Mouse (Mus musculus): ENCODE measurements around the gene Doc2b. TPM values are rescaled to one million over a fixed set of nuclear protein-coding genes. Genes with fewer than 3 reads are reported as not detected.
"Not testable (repeated sequence)": the region's sequence is repeated elsewhere in the genome, so short reads cannot be mapped to it uniquely, and the experiment has no call there.

Gene Doc2b
- polyA plus RNA-seq, 1 experiment from 2014 or later, result 0.62 TPM

GRCm38 (mm10) chr11:75735462-75736252 lies 60.2 kb downstream of the Doc2b start:
- Histone ChIP-seq H3K4me3 (ENCODE audit: low read depth, low read length) (peak overlapping the region; percentile 65), H3K9me3 (ENCODE audit: control insufficient read depth, low read length) (no peaks in the 10 kb centered on the region), H3K27ac (ENCODE audit: low read depth, low read length) (no peak overlapping the region), H3K4me1 (replicated peaks; ENCODE audit: control insufficient read depth, insufficient read depth, low read length) (peaks cover 5% of the 10 kb centered on the region; the same call in 1 of the 2 replicates), H3K36me3 (ENCODE audit: control insufficient read depth, insufficient read depth, low read length) (no peaks in the 10 kb centered on the region), H3K27me3 (ENCODE audit: control insufficient read depth, insufficient read depth, low read length) (no peaks in the 10 kb centered on the region), H3K4me2 (replicated peaks; ENCODE audit: low read depth, low read length) (peak overlapping the region; percentile 43), H3K9ac (ENCODE audit: low read depth, low read length) (no peak overlapping the region)
- no peak for ATAC-seq (ENCODE audit: low FRiP score)
- DNase-seq (ENCODE audit: low spot score), result no peak
- 89% methylated on average over 5 of the region's 5 CpGs for WGBS

- no peaks in the 10 kb centered on the region for H3K36me3 ChIP-seq (ENCODE audit: control insufficient read depth, insufficient read depth, low read length)
- DNase-seq (ENCODE audit: low spot score) (no peak), ATAC-seq (ENCODE audit: low FRiP score) (peak; percentile 72)
- H3K27ac ChIP-seq (ENCODE audit: low read depth, low read length), result peak overlapping the region; percentile 91
- peak overlapping the region; percentile 65 for H3K4me3 ChIP-seq (ENCODE audit: low read depth, low read length)
- H3K4me1 ChIP-seq (replicated peaks; ENCODE audit: control insufficient read depth, insufficient read depth, low read length), result peaks cover 5% of the 10 kb centered on the region; the same call in 1 of the 2 replicates
- H3K4me2 ChIP-seq (replicated peaks; ENCODE audit: low read depth, low read length), result peak overlapping the region; percentile 43
- no peaks in the 10 kb centered on the region for H3K27me3 ChIP-seq (ENCODE audit: control insufficient read depth, insufficient read depth, low read length)
- peak overlapping the region; percentile 97 for H3K9ac ChIP-seq (ENCODE audit: low read depth, low read length)
- H3K9me3 ChIP-seq (ENCODE audit: control insufficient read depth, low read length), result no peaks in the 10 kb centered on the region
- under 1% methylated on average over 49 of the region's 52 CpGs for WGBS
These were observed 62.5 kb downstream of the Doc2b start for GRCm38 (mm10) chr11:75733227-75733940.

- under 1% methylated on average over 73 of the region's 76 CpGs for WGBS
- Histone ChIP-seq H3K9ac (ENCODE audit: low read depth, low read length) (peak within 1 kb of the TSS; percentile 97), H3K9me3 (ENCODE audit: control insufficient read depth, low read length) (no peaks in the 10 kb centered on the region), H3K4me3 (ENCODE audit: low read depth, low read length) (peak within 1 kb of the TSS; percentile 65), H3K27me3 (ENCODE audit: control insufficient read depth, insufficient read depth, low read length) (no peaks in the 10 kb centered on the region), H3K36me3 (ENCODE audit: control insufficient read depth, insufficient read depth, low read length) (no peaks in the 10 kb centered on the region), H3K4me2 (replicated peaks; ENCODE audit: low read depth, low read length) (peak within 1 kb of the TSS; percentile 46), H3K4me1 (replicated peaks; ENCODE audit: control insufficient read depth, insufficient read depth, low read length) (peaks cover 5% of the 10 kb centered on the region; the same call in 1 of the 2 replicates), H3K27ac (ENCODE audit: low read depth, low read length) (peak within 1 kb of the TSS; percentile 91)
- DNase-seq (ENCODE audit: low spot score), result peak; percentile 93
- ATAC-seq (ENCODE audit: low FRiP score), result peak; percentile 93
These were observed 63.2 kb downstream of the Doc2b start, which contains the start of gene Ywhae for GRCm38 (mm10) chr11:75732434-75733226. TSS of gene Ywhae (plus strand) at chr11:75732869.

GRCm38 (mm10) chr11:75727659-75728058 lies 68.2 kb downstream of the Doc2b start:
- H3K9ac ChIP-seq (ENCODE audit: low read depth, low read length); ATAC-seq (ENCODE audit: low FRiP score); H3K36me3 ChIP-seq (ENCODE audit: control insufficient read depth, insufficient read depth, low read length); H3K4me2 ChIP-seq (replicated peaks; ENCODE audit: low read depth, low read length); H3K4me3 ChIP-seq (ENCODE audit: low read depth, low read length); H3K4me1 ChIP-seq (replicated peaks; ENCODE audit: control insufficient read depth, insufficient read depth, low read length); H3K27ac ChIP-seq (ENCODE audit: low read depth, low read length); H3K27me3 ChIP-seq (ENCODE audit: control insufficient read depth, insufficient read depth, low read length); DNase-seq (ENCODE audit: low spot score); H3K9me3 ChIP-seq (ENCODE audit: control insufficient read depth, low read length): not testable (repeated sequence)
- 88% methylated on average over 6 of the region's 6 CpGs for WGBS

- DNase-seq (ENCODE audit: low spot score), result no peak
- Histone ChIP-seq H3K4me3 (ENCODE audit: low read depth, low read length) (no peak overlapping the region), H3K36me3 (ENCODE audit: control insufficient read depth, insufficient read depth, low read length) (no peaks in the 10 kb centered on the region), H3K9me3 (ENCODE audit: control insufficient read depth, low read length) (no peaks in the 10 kb centered on the region), H3K27ac (ENCODE audit: low read depth, low read length) (no peak overlapping the region), H3K4me2 (replicated peaks; ENCODE audit: low read depth, low read length) (no peak overlapping the region), H3K27me3 (ENCODE audit: control insufficient read depth, insufficient read depth, low read length) (no peaks in the 10 kb centered on the region), H3K9ac (ENCODE audit: low read depth, low read length) (no peak overlapping the region), H3K4me1 (replicated peaks; ENCODE audit: control insufficient read depth, insufficient read depth, low read length) (0 out of 2 replicates have a peak, but pooled peaks cover 3% of the 10 kb centered on the region)
- ATAC-seq (ENCODE audit: low FRiP score), result no peak
- WGBS, result 85% methylated on average over 2 of the region's 2 CpGs
These were observed 68.7 kb downstream of the Doc2b start for GRCm38 (mm10) chr11:75727168-75727567.

GRCm38 (mm10) chr11:75722339-75722738 lies 73.5 kb downstream of the Doc2b start:
- Histone ChIP-seq H3K4me1 (replicated peaks; ENCODE audit: control insufficient read depth, insufficient read depth, low read length) (no peaks in the 10 kb centered on the region), H3K9ac (ENCODE audit: low read depth, low read length) (no peak overlapping the region), H3K27me3 (ENCODE audit: control insufficient read depth, insufficient read depth, low read length) (no peaks in the 10 kb centered on the region), H3K4me2 (replicated peaks; ENCODE audit: low read depth, low read length) (no peak overlapping the region), H3K4me3 (ENCODE audit: low read depth, low read length) (no peak overlapping the region), H3K9me3 (ENCODE audit: control insufficient read depth, low read length) (no peaks in the 10 kb centered on the region), H3K27ac (ENCODE audit: low read depth, low read length) (no peak overlapping the region), H3K36me3 (ENCODE audit: control insufficient read depth, insufficient read depth, low read length) (no peaks in the 10 kb centered on the region)
- WGBS, result 59% methylated on average over 4 of the region's 4 CpGs
- ATAC-seq (ENCODE audit: low FRiP score) (no peak), DNase-seq (ENCODE audit: low spot score) (no peak)

Other genes starting within 250 kb of the Doc2b start
- 96.2 and 99.5 TPM in 2 replicates for gene Pitpna, start 208.0 kb downstream of the Doc2b start, polyA plus RNA-seq (2014; fragmentation: Nextera tagmentation; extraction: Ambion mirVana)
- gene Inpp5k, start 165.1 kb downstream of the Doc2b start, polyA plus RNA-seq (2014; fragmentation: Nextera tagmentation; extraction: Ambion mirVana), result 26.5 and 28.8 TPM in 2 replicates
- gene Myo1c, start 145.5 kb downstream of the Doc2b start, polyA plus RNA-seq (2014; fragmentation: Nextera tagmentation; extraction: Ambion mirVana), result 9.9 and 10.4 TPM in 2 replicates
- gene Crk, start 116.8 kb downstream of the Doc2b start, polyA plus RNA-seq (2014; fragmentation: Nextera tagmentation; extraction: Ambion mirVana), result 113 and 127 TPM in 2 replicates
- 1,626 and 1,696 TPM in 2 replicates for gene Ywhae, start 63.2 kb downstream of the Doc2b start, polyA plus RNA-seq (2014; fragmentation: Nextera tagmentation; extraction: Ambion mirVana)
- gene Rph3al, start 142.4 kb upstream of the Doc2b start, polyA plus RNA-seq (2014; fragmentation: Nextera tagmentation; extraction: Ambion mirVana), result 1.5 and 2.2 TPM in 2 replicates
- gene 1700016K19Rik, start 203.9 kb upstream of the Doc2b start, polyA plus RNA-seq (2014; fragmentation: Nextera tagmentation; extraction: Ambion mirVana), result 3.1 and 3.6 TPM in 2 replicates
- gene Rflnb, start 231.7 kb upstream of the Doc2b start, polyA plus RNA-seq (2014; fragmentation: Nextera tagmentation; extraction: Ambion mirVana), result 12.9 and 14.6 TPM in 2 replicates

Data from hindbrain, embryonic 11.5 days (tissue).